Mouse (Mus musculus) midbrain, postnatal 0 days (tissue): ENCODE measurements around the gene Nfkbil1. TPM values are rescaled to one million over a fixed set of nuclear protein-coding genes. Genes with fewer than 3 reads are reported as not detected.
A peak's percentile ranks its signal among the peaks of the same experiment; 100 is the strongest.

ENCODE experiments used
- ATAC-seq: fragments of 200-750 bp; cut with Nextera tagmentation; 2 replicates; pipeline ENCODE4 v1.8.0; 2017; ENCODE audit warnings: moderate number of reproducible peaks, mild to moderate bottlenecking, moderate TSS enrichment, moderate library complexity; ENCODE audit not compliant: low FRiP score
- DNase-seq: peaks from one replicate; pipeline ENCODE4 v3.0.0-alpha.2; 2015; ENCODE audit warnings: low spot score
- H3K27ac ChIP-seq: fragments of 300-500 bp; sonication (generic); 2 replicates; pipeline ENCODE4 v1.5.1; 2014; ENCODE audit warnings: low read depth, mild to moderate bottlenecking, low read length, mixed read lengths
- H3K27me3 ChIP-seq: fragments of 300-500 bp; sonication (generic); 2 replicates; pipeline ENCODE4 v1.6.1; 2014; ENCODE audit warnings: low read length, control low read depth, mixed read lengths; ENCODE audit not compliant: insufficient read depth
- H3K36me3 ChIP-seq: fragments of 300-500 bp; sonication (generic); 2 replicates; pipeline ENCODE4 v1.6.1; 2014; ENCODE audit warnings: low read length, control low read depth, mixed read lengths; ENCODE audit not compliant: insufficient read depth
- H3K4me1 ChIP-seq: fragments of 300-500 bp; sonication (generic); 2 replicates; pipeline ENCODE4 v1.6.1; 2014; ENCODE audit warnings: mild to moderate bottlenecking, control low read depth, antibody characterized with exemption, low read length, mixed read lengths; ENCODE audit not compliant: insufficient read depth
- H3K4me2 ChIP-seq: fragments of 300-500 bp; sonication (generic); 2 replicates; pipeline ENCODE4 v1.6.1; 2014; ENCODE audit warnings: low read depth, mild to moderate bottlenecking, low read length, mixed read lengths; ENCODE audit not compliant: poor library complexity, severe bottlenecking
- H3K4me3 ChIP-seq: fragments of 300-500 bp; sonication (generic); 2 replicates; pipeline ENCODE4 v1.5.1; 2014; ENCODE audit warnings: low read depth, mild to moderate bottlenecking, low read length, moderate library complexity
- H3K9ac ChIP-seq: fragments of 300-500 bp; sonication (generic); replicated peaks from 2 replicates; pipeline ENCODE4 v1.6.1; 2014; ENCODE audit warnings: mild to moderate bottlenecking, low read length, moderate library complexity, mixed read lengths; ENCODE audit not compliant: poor library complexity, severe bottlenecking
- H3K9me3 ChIP-seq: fragments of 300-500 bp; sonication (generic); 2 replicates; pipeline ENCODE4 v1.6.1; 2016; ENCODE audit warnings: low read length, control low read depth
- CTCF ChIP-seq: IDR thresholded peaks from 2 replicates; pipeline ENCODE4 v1.5.1; 2016; ENCODE audit warnings: antibody characterized with exemption, mild to moderate bottlenecking
- WGBS: fragments of 180-500 bp; shearing (Covaris S2); extraction: QIAGEN DNeasy Blood & Tissue Kit; methylation state at CpG from one replicate; pipeline ENCODE4 v1.1.7; 2014; 5-methylcytosine and 5-hydroxymethylcytosine counted together
- polyA plus RNA-seq: library from polyadenylated mRNA; unstranded; fragments of >200 nt; fragmentation: Nextera tagmentation; extraction: Ambion mirVana; gene quantifications from 2 replicates; pipeline ENCODE4 v1.2.1, GENCODE M21; 2015
- total RNA-seq: library from RNA; depleted of rRNA; stranded (reverse); fragments of >200 nt; gene quantifications from 2 replicates; pipeline ENCODE4 v1.2.3, GENCODE M21; 2014

The Nfkbil1 gene
- total and polyA plus RNA-seq, 2 experiments from 2014 or later = 12.3 to 18.5 TPM

DNA sequence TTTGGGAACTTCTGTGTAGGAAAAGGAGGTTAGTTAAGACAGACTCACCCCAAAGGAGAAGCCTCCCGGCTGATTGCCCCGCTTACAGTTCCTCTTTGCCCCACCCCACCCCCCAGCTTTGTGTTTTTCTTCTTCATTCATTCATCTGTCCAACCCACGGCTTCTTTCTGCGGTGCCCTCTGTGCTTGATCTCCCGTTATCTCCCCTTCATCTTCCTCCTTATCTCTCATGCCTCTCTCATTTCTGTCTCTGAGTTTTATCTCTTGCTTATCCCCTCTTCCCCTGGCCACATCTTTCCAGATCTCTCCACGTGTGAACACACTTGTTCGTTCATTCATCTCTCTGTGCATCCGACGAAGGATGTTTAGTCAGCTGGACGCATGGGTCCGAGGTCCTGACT is 34.5 kb downstream of the Nfkbil1 start:
- no peak for ATAC-seq
- TF ChIP-seq CTCF = no peak
- no peak for DNase-seq

DNA sequence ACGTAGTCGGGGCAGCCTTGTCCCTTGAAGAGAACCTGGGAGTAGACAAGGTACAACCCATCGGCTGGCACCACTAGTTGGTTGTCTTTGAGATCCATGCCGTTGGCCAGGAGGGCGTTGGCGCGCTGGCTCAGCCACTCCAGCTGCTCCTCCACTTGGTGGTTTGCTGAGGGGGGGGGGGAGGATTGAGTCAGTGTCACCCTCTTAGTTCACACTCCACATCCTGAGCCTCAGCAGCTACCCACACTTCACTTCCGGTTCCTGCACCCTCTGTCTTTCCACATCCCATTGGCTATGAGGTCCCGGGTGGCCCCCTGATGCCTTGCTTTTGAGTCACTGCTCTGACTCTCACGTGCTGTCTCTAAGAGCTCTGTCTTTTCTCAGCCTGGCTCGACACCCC is 35.2 kb downstream of the Nfkbil1 start:
- H3K36me3 ChIP-seq = no peaks in the 10 kb centered on the region
- no peak for DNase-seq
- no peak overlapping the region for H3K4me3 ChIP-seq
- H3K4me2 ChIP-seq = no peak overlapping the region
- no peaks in the 10 kb centered on the region for H3K9me3 ChIP-seq
- H3K27me3 ChIP-seq = peaks cover 6% of the 10 kb centered on the region; the same call in 1 of the 2 replicates
- TF ChIP-seq CTCF = no peak
- no peak overlapping the region for H3K27ac ChIP-seq
- no peak for ATAC-seq
- H3K9ac ChIP-seq = no peak overlapping the region
- no peaks in the 10 kb centered on the region for H3K4me1 ChIP-seq
- 87% methylated on average over 11 of the region's 11 CpGs for WGBS

More for the DNA sequence above, 34.5 kb downstream of the Nfkbil1 start:
- H3K4me2 ChIP-seq = no peak overlapping the region
- no peaks in the 10 kb centered on the region for H3K4me1 ChIP-seq
- H3K9me3 ChIP-seq = no peaks in the 10 kb centered on the region
- WGBS = 82% methylated on average over 11 of the region's 11 CpGs
- no peak overlapping the region for H3K4me3 ChIP-seq
- H3K36me3 ChIP-seq = no peaks in the 10 kb centered on the region
- H3K27me3 ChIP-seq = peaks cover 6% of the 10 kb centered on the region; the same call in 1 of the 2 replicates
- H3K9ac ChIP-seq = no peak overlapping the region
- no peak overlapping the region for H3K27ac ChIP-seq

- ATAC-seq = no peak
- peaks cover 20% of the 10 kb centered on the region for H3K27me3 ChIP-seq
- 41% methylated on average over 8 of the region's 8 CpGs for WGBS
These were observed 36.6 kb downstream of the Nfkbil1 start for GRCm38 (mm10) chr17:35198946-35199345.

GRCm38 (mm10) chr17:35198029-35198428 is 37.6 kb downstream of the Nfkbil1 start:
- no peaks in the 10 kb centered on the region for H3K4me1 ChIP-seq
- no peak overlapping the region for H3K4me3 ChIP-seq
- H3K36me3 ChIP-seq = no peaks in the 10 kb centered on the region
- H3K9ac ChIP-seq = no peak overlapping the region
- WGBS = 71% methylated on average over 7 of the region's 7 CpGs
- no peak overlapping the region for H3K27ac ChIP-seq
- H3K9me3 ChIP-seq = no peaks in the 10 kb centered on the region
- no peak overlapping the region for H3K4me2 ChIP-seq
- no peak for TF ChIP-seq CTCF
- no peak for ATAC-seq
- no peak for DNase-seq
- peaks cover 20% of the 10 kb centered on the region for H3K27me3 ChIP-seq

More at GRCm38 (mm10) chr17:35198946-35199345, 36.6 kb downstream of the Nfkbil1 start:
- Histone ChIP-seq H3K4me3 (no peak overlapping the region), H3K27ac (no peak overlapping the region), H3K9me3 (no peaks in the 10 kb centered on the region), H3K4me2 (no peak overlapping the region), H3K4me1 (no peaks in the 10 kb centered on the region), H3K9ac (no peak overlapping the region), H3K36me3 (no peaks in the 10 kb centered on the region)
- no peak for DNase-seq
- TF ChIP-seq CTCF = no peak

- Histone ChIP-seq H3K4me2 (no peak overlapping the region), H3K9me3 (no peaks in the 10 kb centered on the region), H3K4me3 (no peak overlapping the region), H3K36me3 (no peaks in the 10 kb centered on the region), H3K27me3 (peaks cover 20% of the 10 kb centered on the region), H3K4me1 (no peaks in the 10 kb centered on the region), H3K9ac (no peak overlapping the region), H3K27ac (no peak overlapping the region)
- DNase-seq (no peak), ATAC-seq (no peak)
- no peak for TF ChIP-seq CTCF
- 63% methylated on average over 6 of the region's 6 CpGs for WGBS
These were observed 38.5 kb downstream of the Nfkbil1 start for GRCm38 (mm10) chr17:35197126-35197525.

GRCm38 (mm10) chr17:35196321-35196641 is 39.3 kb downstream of the Nfkbil1 start:
- H3K27me3 ChIP-seq = peaks cover 20% of the 10 kb centered on the region
- ATAC-seq (no peak), DNase-seq (no peak)
- 25% methylated on average over 9 of the region's 9 CpGs for WGBS
- peak overlapping the region; percentile 59 for H3K4me2 ChIP-seq
- no peak overlapping the region for H3K9ac ChIP-seq
- H3K4me1 ChIP-seq = no peaks in the 10 kb centered on the region
- TF ChIP-seq CTCF = no peak
- H3K4me3 ChIP-seq = peak overlapping the region; percentile 40
- no peaks in the 10 kb centered on the region for H3K36me3 ChIP-seq
- H3K9me3 ChIP-seq = no peaks in the 10 kb centered on the region
- no peak overlapping the region for H3K27ac ChIP-seq
